Mouse (Mus musculus) MEL-GATA-1-ER (cell line): ENCODE results near the gene Mrps12.
"Not testable (repeated sequence)": the region's sequence is repeated elsewhere in the genome, so short reads cannot be mapped to it uniquely, and the experiment has no call there.

ENCODE experiments used
- DNase-seq: peaks from one replicate; pipeline ENCODE4 v3.0.0-alpha.2; 2012; ENCODE audit warnings: low read depth; ENCODE audit errors: extremely low read depth

Gene Mrps12

GRCm38 (mm10) chr7:28710962-28711361 is 30.7 kb downstream of the Mrps12 start:
- DNase-seq = no peak

GRCm38 (mm10) chr7:28709454-28709853 is 32.2 kb downstream of the Mrps12 start:
- DNase-seq = no peak

GRCm38 (mm10) chr7:28702601-28703143 is 38.9 kb downstream of the Mrps12 start:
- DNase-seq = no peak

GRCm38 (mm10) chr7:28701306-28701705 is 40.3 kb downstream of the Mrps12 start:
- not testable (repeated sequence) for DNase-seq

- DNase-seq = no peak
These were observed 41.4 kb downstream of the Mrps12 start for GRCm38 (mm10) chr7:28700269-28700668.

- DNase-seq = no peak
These were observed 44.3 kb downstream of the Mrps12 start for GRCm38 (mm10) chr7:28697277-28697676.

- DNase-seq = no peak
These were observed 46.6 kb downstream of the Mrps12 start for GRCm38 (mm10) chr7:28694966-28695511.

- no peak for DNase-seq
These were observed 47.2 kb downstream of the Mrps12 start for GRCm38 (mm10) chr7:28694423-28694822.

GRCm38 (mm10) chr7:28693321-28693966 is 48.2 kb downstream of the Mrps12 start:
- DNase-seq = no peak

GRCm38 (mm10) chr7:28692545-28693320 is 48.9 kb downstream of the Mrps12 start, which contains the start of gene Fbxo27:
Gene Fbxo27 (plus strand): TSS chr7:28692849.
- DNase-seq = no peak

GRCm38 (mm10) chr7:28691075-28691474 is 50.5 kb downstream of the Mrps12 start:
- DNase-seq = no peak
